In the genomic region with DNA sequence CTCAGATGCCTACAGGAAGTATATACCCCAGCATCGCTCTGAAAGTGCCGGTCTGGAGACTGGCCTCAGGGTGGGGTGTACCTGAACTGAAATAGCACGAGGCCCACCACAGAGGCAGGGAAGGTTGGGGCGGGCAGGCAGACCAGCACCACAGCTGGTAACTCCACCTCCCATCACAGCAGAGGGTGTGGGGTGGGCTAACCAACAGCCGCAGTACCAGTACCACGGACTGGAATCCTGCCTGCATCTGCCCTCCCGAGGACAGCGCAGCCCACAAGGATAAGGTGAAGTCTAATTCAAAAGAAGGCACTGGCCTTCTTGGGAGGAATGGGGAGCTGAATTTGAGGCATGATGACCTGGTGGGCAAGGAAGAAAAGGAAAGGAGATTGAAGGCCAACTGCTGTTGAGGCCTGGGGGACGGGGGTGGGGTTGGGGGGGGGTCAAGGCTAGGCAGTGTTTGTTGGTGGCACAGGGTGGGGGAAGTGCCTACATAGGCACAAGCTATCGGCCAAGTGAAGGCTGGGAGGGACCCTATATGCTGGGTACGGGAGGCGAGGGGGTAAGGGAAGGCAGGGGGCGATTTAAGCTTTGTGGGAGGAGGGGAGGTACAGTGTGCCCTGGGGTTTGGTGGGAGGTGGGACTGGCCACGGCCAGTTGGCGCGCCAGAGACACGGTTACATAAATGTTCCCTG, we compare ENCODE assay signal across 7 mouse cellular contexts. TPM values are rescaled to one million over a fixed set of nuclear protein-coding genes. Genes with fewer than 3 reads are reported as not detected.
DNase-seq lines count a peak whose midpoint lies in the region; ATAC-seq and TF ChIP-seq lines count a peak whose summit lies in the region.

No protein-coding gene starts in this region.

- H3K27ac ChIP-seq in lung, embryonic 14.5 days (ENCODE audit: low read depth) = no peak overlapping the region
- no peak overlapping the region for H3K27ac ChIP-seq in embryonic facial prominence, embryonic 12.5 days
- no peak overlapping the region for H3K27ac ChIP-seq in hindbrain, embryonic 11.5 days (ENCODE audit: low read depth, low read length)
- 0 out of 2 replicates have a peak overlapping the region, but pooled peaks have one; percentile 7 for H3K27ac ChIP-seq in midbrain, embryonic 13.5 days

- no peaks in the 10 kb centered on the region for H3K9me3 ChIP-seq in lung, embryonic 14.5 days (ENCODE audit: low read depth, low read length)
- no peaks in the 10 kb centered on the region for H3K9me3 ChIP-seq in embryonic facial prominence, embryonic 12.5 days
- H3K9me3 ChIP-seq in hindbrain, embryonic 11.5 days (ENCODE audit: control insufficient read depth, low read length) = no peaks in the 10 kb centered on the region
- no peaks in the 10 kb centered on the region for H3K9me3 ChIP-seq in midbrain, embryonic 13.5 days

- H3K27me3 ChIP-seq in lung, embryonic 14.5 days (ENCODE audit: insufficient read depth, low read length) = no peaks in the 10 kb centered on the region
- no peaks in the 10 kb centered on the region for H3K27me3 ChIP-seq in embryonic facial prominence, embryonic 12.5 days
- no peaks in the 10 kb centered on the region for H3K27me3 ChIP-seq in hindbrain, embryonic 11.5 days (ENCODE audit: control insufficient read depth, insufficient read depth, low read length)
- no peaks in the 10 kb centered on the region for H3K27me3 ChIP-seq in midbrain, embryonic 13.5 days

- peak overlapping the region; percentile 29 for H3K4me3 ChIP-seq in lung, embryonic 14.5 days (ENCODE audit: low read depth, low read length)
- peak overlapping the region; percentile 31 for H3K4me3 ChIP-seq in embryonic facial prominence, embryonic 12.5 days
- H3K4me3 ChIP-seq in hindbrain, embryonic 11.5 days (ENCODE audit: low read depth, low read length) = peak overlapping the region; percentile 18
- peak overlapping the region; percentile 33 for H3K4me3 ChIP-seq in midbrain, embryonic 13.5 days (replicated peaks)

- TF ChIP-seq CTCF in lung, embryonic 14.5 days (IDR thresholded peaks at IDR 0.05; ENCODE audit: low read depth) = no peak

- ATAC-seq in lung, embryonic 14.5 days (ENCODE audit: insufficient read depth) = peak; percentile 37
- ATAC-seq in embryonic facial prominence, embryonic 12.5 days (ENCODE audit: insufficient number of reproducible peaks, insufficient read depth, low FRiP score, low TSS enrichment) = peak; percentile 49
- ATAC-seq in hindbrain, embryonic 11.5 days (ENCODE audit: low FRiP score) = peak; percentile 31
- peak; percentile 22; the same call in 1 of the 2 replicates for ATAC-seq in midbrain, embryonic 13.5 days

- H3K4me2 ChIP-seq in lung, embryonic 14.5 days = peak overlapping the region; percentile 75
- H3K4me2 ChIP-seq in embryonic facial prominence, embryonic 12.5 days (replicated peaks) = peak overlapping the region; percentile 60
- peak overlapping the region; percentile 54 for H3K4me2 ChIP-seq in hindbrain, embryonic 11.5 days (replicated peaks; ENCODE audit: low read depth, low read length)
- H3K4me2 ChIP-seq in midbrain, embryonic 13.5 days (replicated peaks) = peak overlapping the region; percentile 61

- peaks cover 13% of the 10 kb centered on the region; the same call in 1 of the 2 replicates for H3K4me1 ChIP-seq in lung, embryonic 14.5 days (ENCODE audit: insufficient read depth)
- H3K4me1 ChIP-seq in embryonic facial prominence, embryonic 12.5 days = peaks cover 17% of the 10 kb centered on the region
- H3K4me1 ChIP-seq in hindbrain, embryonic 11.5 days (replicated peaks; ENCODE audit: control insufficient read depth, insufficient read depth, low read length) = peaks cover 5% of the 10 kb centered on the region; the same call in 1 of the 2 replicates
- peaks cover 57% of the 10 kb centered on the region for H3K4me1 ChIP-seq in midbrain, embryonic 13.5 days (replicated peaks)

- no peak for DNase-seq in lung, embryonic 14.5 days
- DNase-seq in lung, postnatal 14 days = no peak
- DNase-seq in hindbrain, embryonic 11.5 days (ENCODE audit: low spot score) = no peak
- no peak for DNase-seq in spleen, adult 12 weeks (ENCODE audit: low spot score)
- no peak for DNase-seq in layer of hippocampus, adult 9-11 months

- no peaks in the 10 kb centered on the region for H3K36me3 ChIP-seq in lung, embryonic 14.5 days (ENCODE audit: insufficient read depth)
- no peaks in the 10 kb centered on the region for H3K36me3 ChIP-seq in embryonic facial prominence, embryonic 12.5 days
- no peaks in the 10 kb centered on the region for H3K36me3 ChIP-seq in hindbrain, embryonic 11.5 days (ENCODE audit: control insufficient read depth, insufficient read depth, low read length)
- peaks cover 2% of the 10 kb centered on the region for H3K36me3 ChIP-seq in midbrain, embryonic 13.5 days

- WGBS in lung, embryonic 14.5 days = 20% methylated on average over 17 of the region's 17 CpGs
- 17% methylated on average over 17 of the region's 17 CpGs for WGBS in embryonic facial prominence, embryonic 12.5 days
- WGBS in hindbrain, embryonic 11.5 days = 19% methylated on average over 17 of the region's 17 CpGs
- 17% methylated on average over 17 of the region's 17 CpGs for WGBS in midbrain, embryonic 13.5 days

- peak overlapping the region; percentile 52 for H3K9ac ChIP-seq in lung, embryonic 14.5 days
- 0 out of 2 replicates have a peak overlapping the region, but pooled peaks have one; percentile 36 for H3K9ac ChIP-seq in embryonic facial prominence, embryonic 12.5 days
- H3K9ac ChIP-seq in hindbrain, embryonic 11.5 days (ENCODE audit: low read depth, low read length) = peak overlapping the region; percentile 57; the same call in 1 of the 2 replicates
- peak overlapping the region; percentile 50 for H3K9ac ChIP-seq in midbrain, embryonic 13.5 days (replicated peaks)

RNA-seq across cellular contexts. Expression of gene E030018B13Rik, which starts 20.2 kb away (rescaled TPM):
- polyA plus RNA-seq in lung, embryonic 14.5 days (2014; fragmentation: Nextera tagmentation; extraction: Ambion mirVana) = 0.18 TPM in 1 of 2 replicates, not detected in the other
- polyA plus RNA-seq in embryonic facial prominence, embryonic 12.5 days (2016; fragmentation: Nextera tagmentation; extraction: Ambion mirVana) = not detected in 2 replicates
- 0.28 TPM in 1 of 2 replicates, not detected in the other for polyA plus RNA-seq in hindbrain, embryonic 11.5 days (2014; fragmentation: Nextera tagmentation; extraction: Ambion mirVana)
- polyA plus RNA-seq in midbrain, embryonic 13.5 days (2015; fragmentation: Nextera tagmentation; extraction: Ambion mirVana) = 0.22 and 0.27 TPM in 2 replicates

RNA-seq across cellular contexts. Expression of gene Klf13, which starts 42.3 kb away (rescaled TPM):
- polyA plus RNA-seq in lung, embryonic 14.5 days (2014; fragmentation: Nextera tagmentation; extraction: Ambion mirVana) = 29.0 and 32.6 TPM in 2 replicates
- polyA plus RNA-seq in embryonic facial prominence, embryonic 12.5 days (2016; fragmentation: Nextera tagmentation; extraction: Ambion mirVana) = 21.3 and 21.4 TPM in 2 replicates
- polyA plus RNA-seq in hindbrain, embryonic 11.5 days (2014; fragmentation: Nextera tagmentation; extraction: Ambion mirVana) = 30.4 and 35.4 TPM in 2 replicates
- polyA plus RNA-seq in midbrain, embryonic 13.5 days (2015; fragmentation: Nextera tagmentation; extraction: Ambion mirVana) = 24.4 and 24.7 TPM in 2 replicates
